Mouse (Mus musculus): ENCODE data around the gene Syt8. TPM values are rescaled to one million over a fixed set of nuclear protein-coding genes. Genes with fewer than 3 reads are reported as not detected.

Syt8 gene
- polyA plus RNA-seq, 1 experiment from 2014 or later = not detected

- Histone ChIP-seq H3K36me3 (replicated peaks) (no peaks in the 10 kb centered on the region), H3K27me3 (ENCODE audit: poor library complexity, severe bottlenecking) (no peaks in the 10 kb centered on the region), H3K9me3 (no peaks in the 10 kb centered on the region), H3K4me1 (peaks cover 43% of the 10 kb centered on the region), H3K4me3 (no peak overlapping the region), H3K27ac (no peak overlapping the region)
- 87% methylated on average over 2 of the region's 2 CpGs for WGBS
- no peak for DNase-seq (ENCODE audit: extremely low spot score, low spot score)
Measured at GRCm38 (mm10) chr7:142473476-142473875, 38.8 kb downstream of the Syt8 start.

GRCm38 (mm10) chr7:142474799-142475198, 40.1 kb downstream of the Syt8 start:
- Histone ChIP-seq H3K27ac (peak overlapping the region; percentile 46; the same call in 1 of the 2 replicates), H3K4me1 (peaks cover 46% of the 10 kb centered on the region), H3K27me3 (ENCODE audit: poor library complexity, severe bottlenecking) (no peaks in the 10 kb centered on the region), H3K36me3 (replicated peaks) (no peaks in the 10 kb centered on the region), H3K9me3 (no peaks in the 10 kb centered on the region), H3K4me3 (no peak overlapping the region)
- DNase-seq (ENCODE audit: extremely low spot score, low spot score) = no peak
- whole genome bisulfite sequencing = 91% methylated on average over 14 of the region's 14 CpGs

- Histone ChIP-seq H3K4me3 (no peak overlapping the region), H3K9me3 (no peaks in the 10 kb centered on the region), H3K27ac (no peak overlapping the region), H3K4me1 (peaks cover 40% of the 10 kb centered on the region), H3K36me3 (replicated peaks) (no peaks in the 10 kb centered on the region), H3K27me3 (ENCODE audit: poor library complexity, severe bottlenecking) (no peaks in the 10 kb centered on the region)
- no peak for DNase-seq (ENCODE audit: extremely low spot score, low spot score)
- WGBS = 71% methylated on average over 7 of the region's 7 CpGs
Measured at GRCm38 (mm10) chr7:142475641-142476040, 41.0 kb downstream of the Syt8 start.

- Histone ChIP-seq H3K4me3 (no peak overlapping the region), H3K9me3 (no peaks in the 10 kb centered on the region), H3K27ac (no peak overlapping the region), H3K4me1 (peaks cover 40% of the 10 kb centered on the region), H3K36me3 (replicated peaks) (no peaks in the 10 kb centered on the region), H3K27me3 (ENCODE audit: poor library complexity, severe bottlenecking) (no peaks in the 10 kb centered on the region)
- DNase-seq (ENCODE audit: extremely low spot score, low spot score) = no peak
- WGBS = 83% methylated on average over 5 of the region's 5 CpGs
Measured at GRCm38 (mm10) chr7:142476271-142476670, 41.6 kb downstream of the Syt8 start.

- H3K4me1 ChIP-seq = peaks cover 40% of the 10 kb centered on the region
- peak overlapping the region; percentile 58; the same call in 1 of the 2 replicates for H3K27ac ChIP-seq
Measured at GRCm38 (mm10) chr7:142476795-142477452, 42.3 kb downstream of the Syt8 start.

GRCm38 (mm10) chr7:142478001-142478400, 43.4 kb downstream of the Syt8 start:
- Histone ChIP-seq H3K27ac (no peak overlapping the region), H3K4me1 (peaks cover 40% of the 10 kb centered on the region), H3K36me3 (replicated peaks) (no peaks in the 10 kb centered on the region), H3K9me3 (no peaks in the 10 kb centered on the region), H3K27me3 (ENCODE audit: poor library complexity, severe bottlenecking) (peaks cover 10% of the 10 kb centered on the region; the same call in 1 of the 2 replicates), H3K4me3 (no peak overlapping the region)
- DNase-seq (ENCODE audit: extremely low spot score, low spot score) = no peak
- 91% methylated on average over 6 of the region's 6 CpGs for WGBS

More at GRCm38 (mm10) chr7:142476795-142477452, 42.3 kb downstream of the Syt8 start:
- Histone ChIP-seq H3K36me3 (replicated peaks) (no peaks in the 10 kb centered on the region), H3K4me3 (no peak overlapping the region), H3K9me3 (no peaks in the 10 kb centered on the region), H3K27me3 (ENCODE audit: poor library complexity, severe bottlenecking) (no peaks in the 10 kb centered on the region)
- WGBS = 86% methylated on average over 13 of the region's 13 CpGs
- no peak for DNase-seq (ENCODE audit: extremely low spot score, low spot score)

GRCm38 (mm10) chr7:142478574-142478973, 43.9 kb downstream of the Syt8 start:
- H3K4me1 ChIP-seq = peaks cover 41% of the 10 kb centered on the region

GRCm38 (mm10) chr7:142479307-142479706, 44.7 kb downstream of the Syt8 start:
- no peaks in the 10 kb centered on the region for H3K9me3 ChIP-seq
- no peaks in the 10 kb centered on the region for H3K36me3 ChIP-seq (replicated peaks)
- DNase-seq (ENCODE audit: extremely low spot score, low spot score) = no peak
- peaks cover 44% of the 10 kb centered on the region for H3K4me1 ChIP-seq
- H3K27me3 ChIP-seq (ENCODE audit: poor library complexity, severe bottlenecking) = peaks cover 16% of the 10 kb centered on the region; the same call in 1 of the 2 replicates
- 0 out of 2 replicates have a peak overlapping the region, but pooled peaks have one; percentile 22 for H3K27ac ChIP-seq
- H3K4me3 ChIP-seq = no peak overlapping the region

More at GRCm38 (mm10) chr7:142478574-142478973, 43.9 kb downstream of the Syt8 start:
- Histone ChIP-seq H3K27me3 (ENCODE audit: poor library complexity, severe bottlenecking) (peaks cover 16% of the 10 kb centered on the region; the same call in 1 of the 2 replicates), H3K36me3 (replicated peaks) (no peaks in the 10 kb centered on the region), H3K27ac (peak overlapping the region; percentile 22; the same call in 1 of the 2 replicates), H3K4me3 (no peak overlapping the region), H3K9me3 (no peaks in the 10 kb centered on the region)
- no peak for DNase-seq (ENCODE audit: extremely low spot score, low spot score)
- 65% methylated on average over 2 of the region's 2 CpGs for WGBS

GRCm38 (mm10) chr7:142479886-142480285, 45.2 kb downstream of the Syt8 start:
- H3K9me3 ChIP-seq = no peaks in the 10 kb centered on the region
- no peak overlapping the region for H3K4me3 ChIP-seq
- 89% methylated on average over 3 of the region's 3 CpGs for WGBS
- H3K27ac ChIP-seq = peak overlapping the region; percentile 93
- no peaks in the 10 kb centered on the region for H3K36me3 ChIP-seq (replicated peaks)
- H3K4me1 ChIP-seq = peaks cover 44% of the 10 kb centered on the region
- DNase-seq (ENCODE audit: extremely low spot score, low spot score) = no peak
- peaks cover 16% of the 10 kb centered on the region; the same call in 1 of the 2 replicates for H3K27me3 ChIP-seq (ENCODE audit: poor library complexity, severe bottlenecking)

GRCm38 (mm10) chr7:142480661-142481060, 46.0 kb downstream of the Syt8 start:
- no peak for DNase-seq (ENCODE audit: extremely low spot score, low spot score)
- Histone ChIP-seq H3K9me3 (no peaks in the 10 kb centered on the region), H3K4me3 (no peak overlapping the region), H3K27ac (peak overlapping the region; percentile 93), H3K27me3 (ENCODE audit: poor library complexity, severe bottlenecking) (peaks cover 16% of the 10 kb centered on the region; the same call in 1 of the 2 replicates), H3K4me1 (peaks cover 43% of the 10 kb centered on the region), H3K36me3 (replicated peaks) (no peaks in the 10 kb centered on the region)
- 93% methylated on average over 3 of the region's 3 CpGs for WGBS

GRCm38 (mm10) chr7:142481186-142481567, 46.5 kb downstream of the Syt8 start:
- Histone ChIP-seq H3K9me3 (no peaks in the 10 kb centered on the region), H3K36me3 (replicated peaks) (no peaks in the 10 kb centered on the region), H3K27me3 (ENCODE audit: poor library complexity, severe bottlenecking) (peaks cover 16% of the 10 kb centered on the region; the same call in 1 of the 2 replicates), H3K4me1 (peaks cover 43% of the 10 kb centered on the region), H3K4me3 (peak overlapping the region; percentile 47), H3K27ac (peak overlapping the region; percentile 93)
- DNase-seq (ENCODE audit: extremely low spot score, low spot score) = peak; percentile 75
- 13% methylated on average over 5 of the region's 5 CpGs for WGBS

- peaks cover 48% of the 10 kb centered on the region for H3K4me1 ChIP-seq
- DNase-seq (ENCODE audit: extremely low spot score, low spot score) = peak; percentile 56
- WGBS = 2% methylated on average over 21 of the region's 22 CpGs
Measured at GRCm38 (mm10) chr7:142481568-142482255, 47.1 kb downstream of the Syt8 start.

GRCm38 (mm10) chr7:142482256-142482609, 47.6 kb downstream of the Syt8 start:
- Histone ChIP-seq H3K36me3 (replicated peaks) (no peaks in the 10 kb centered on the region), H3K4me3 (peak overlapping the region; percentile 47), H3K27ac (peak overlapping the region; percentile 93), H3K4me1 (peaks cover 53% of the 10 kb centered on the region), H3K27me3 (ENCODE audit: poor library complexity, severe bottlenecking) (peaks cover 16% of the 10 kb centered on the region; the same call in 1 of the 2 replicates), H3K9me3 (no peaks in the 10 kb centered on the region)
- peak; percentile 36 for DNase-seq (ENCODE audit: extremely low spot score, low spot score)
- 23% methylated on average over 6 of the region's 6 CpGs for WGBS

More at GRCm38 (mm10) chr7:142481568-142482255, 47.1 kb downstream of the Syt8 start:
- Histone ChIP-seq H3K27me3 (ENCODE audit: poor library complexity, severe bottlenecking) (peaks cover 16% of the 10 kb centered on the region; the same call in 1 of the 2 replicates), H3K36me3 (replicated peaks) (no peaks in the 10 kb centered on the region), H3K27ac (peak overlapping the region; percentile 93), H3K4me3 (peak overlapping the region; percentile 47), H3K9me3 (no peaks in the 10 kb centered on the region)
